In the genomic region with DNA sequence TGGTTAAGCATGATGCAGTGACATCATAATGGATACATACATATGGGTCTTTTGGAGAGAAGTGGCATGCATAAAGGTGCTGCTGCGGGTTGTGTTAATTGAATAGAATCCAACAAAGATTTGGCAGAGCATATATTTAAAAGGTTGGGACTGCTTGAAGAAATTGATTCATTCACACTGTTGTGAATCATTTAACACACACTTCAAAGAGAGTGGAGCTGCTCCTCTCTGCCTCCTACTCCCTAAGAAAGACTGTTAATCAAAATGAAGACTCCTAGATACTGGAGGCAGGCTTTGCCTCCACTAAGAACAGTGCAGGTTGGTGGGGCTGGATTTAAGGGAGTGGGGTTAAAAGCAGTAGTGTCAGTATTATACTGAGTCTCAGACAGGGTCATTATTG, we compare ENCODE assay signal across 22 mouse cellular contexts.
DNase-seq lines count a peak whose midpoint lies in the region; ATAC-seq and TF ChIP-seq lines count a peak whose summit lies in the region.
"Had no signal": no experiment of that assay in that cellular context is flagged by ENCODE, and none has a peak within 500 bp of the region (broad histone marks: within the 10 kb centered on the region; RNA-seq: fewer than 3 reads in every experiment).

No protein-coding gene starts in this region.

- H3K9me3 ChIP-seq in midbrain, embryonic 11.5 days (ENCODE audit: control insufficient read depth, low read length): no peaks in the 10 kb centered on the region
- H3K9me3 ChIP-seq in midbrain, embryonic 13.5 days: no peaks in the 10 kb centered on the region
- H3K9me3 ChIP-seq: embryonic facial prominence, embryonic 13.5 days; embryonic facial prominence, embryonic 15.5 days; forebrain, embryonic 10.5 days; forebrain, embryonic 12.5 days had no signal

- H3K36me3 ChIP-seq in midbrain, embryonic 11.5 days (ENCODE audit: control insufficient read depth, insufficient read depth, low read length): no peaks in the 10 kb centered on the region
- no peaks in the 10 kb centered on the region for H3K36me3 ChIP-seq in midbrain, embryonic 13.5 days
- H3K36me3 ChIP-seq: embryonic facial prominence, embryonic 13.5 days; embryonic facial prominence, embryonic 15.5 days; forebrain, embryonic 10.5 days; forebrain, embryonic 12.5 days had no signal

- peak; percentile 68 for DNase-seq in midbrain, embryonic 11.5 days (ENCODE audit: low spot score, missing footprints)
- peak; percentile 63 for DNase-seq in brain, adult 2 months (ENCODE audit: low read depth, low spot score)
- DNase-seq in brain, embryonic 14.5 days (ENCODE audit: low read depth): peak; percentile 32
- no peak for DNase-seq in left cerebral cortex, adult 2 months (ENCODE audit: extremely low spot score in 1 of 2, low spot score in 2 of 2)
- DNase-seq: adrenal gland, adult 2 months; adrenal gland, postnatal 10 days; adrenal gland, postnatal 25 days; cerebellum, adult 11 months; cerebellum, adult 18-20 months; cerebellum, adult 8-10 months; cerebellum, adult 9-11 months; cerebellum, postnatal 14 days; cerebellum, postnatal 36 days; embryo, embryonic 11 days had no signal

- ATAC-seq in midbrain, embryonic 11.5 days (ENCODE audit: low FRiP score): no peak
- ATAC-seq in midbrain, embryonic 13.5 days: no peak
- ATAC-seq: forebrain, embryonic 14.5 days; forebrain, embryonic 16.5 days had no signal

- no peak for TF ChIP-seq POLR2A in brain, embryonic 14.5 days (IDR thresholded peaks at IDR 0.05; ENCODE audit: borderline replicate concordance, extremely low read depth, insufficient read depth, insufficient read length, poor library complexity, severe bottlenecking)

- no peak for TF ChIP-seq CTCF in brain, embryonic 14.5 days (IDR thresholded peaks at IDR 0.05; ENCODE audit: borderline replicate concordance, extremely low read depth, insufficient read depth, insufficient read length)
- TF ChIP-seq CTCF in left cerebral cortex, adult 2 months (IDR thresholded peaks at IDR 0.05): no peak

- H3K9ac ChIP-seq in midbrain, embryonic 11.5 days (ENCODE audit: low read length): no peak overlapping the region
- H3K9ac ChIP-seq in midbrain, embryonic 13.5 days (replicated peaks): no peak overlapping the region
- H3K9ac ChIP-seq: embryonic facial prominence, embryonic 13.5 days; embryonic facial prominence, embryonic 15.5 days; forebrain, embryonic 12.5 days had no signal

- no peaks in the 10 kb centered on the region for H3K4me1 ChIP-seq in midbrain, embryonic 11.5 days (ENCODE audit: control insufficient read depth, insufficient read depth, low read length)
- H3K4me1 ChIP-seq in midbrain, embryonic 13.5 days (replicated peaks): 0 out of 2 replicates have a peak, but pooled peaks cover 6% of the 10 kb centered on the region
- H3K4me1 ChIP-seq: embryonic facial prominence, embryonic 13.5 days; embryonic facial prominence, embryonic 15.5 days had no signal

- no peak overlapping the region for H3K27ac ChIP-seq in midbrain, embryonic 11.5 days (ENCODE audit: low read depth, low read length)
- H3K27ac ChIP-seq in midbrain, embryonic 13.5 days: no peak overlapping the region
- H3K27ac ChIP-seq in left cerebral cortex, adult 2 months: no peak overlapping the region
- H3K27ac ChIP-seq: embryonic facial prominence, embryonic 13.5 days; embryonic facial prominence, embryonic 15.5 days; forebrain, embryonic 10.5 days; forebrain, embryonic 12.5 days had no signal

- H3K4me2 ChIP-seq in midbrain, embryonic 11.5 days: no peak overlapping the region
- H3K4me2 ChIP-seq in midbrain, embryonic 13.5 days (replicated peaks): no peak overlapping the region
- H3K4me2 ChIP-seq: embryonic facial prominence, embryonic 13.5 days; embryonic facial prominence, embryonic 15.5 days; forebrain, embryonic 12.5 days had no signal

- intact Hi-C loops in left cerebral cortex, adult 2 months (cut with DNase I): no loop called here

- no peaks in the 10 kb centered on the region for H3K27me3 ChIP-seq in midbrain, embryonic 11.5 days (ENCODE audit: control insufficient read depth, insufficient read depth, low read length)
- no peaks in the 10 kb centered on the region for H3K27me3 ChIP-seq in midbrain, embryonic 13.5 days
- H3K27me3 ChIP-seq: embryonic facial prominence, embryonic 13.5 days; embryonic facial prominence, embryonic 15.5 days; forebrain, embryonic 12.5 days had no signal

- WGBS in midbrain, embryonic 11.5 days: 88% methylated on average over 1 of the region's 1 CpGs
- WGBS in midbrain, embryonic 13.5 days: 88% methylated on average over 1 of the region's 1 CpGs

- no peak overlapping the region for H3K4me3 ChIP-seq in midbrain, embryonic 11.5 days (ENCODE audit: low read depth, low read length)
- no peak overlapping the region for H3K4me3 ChIP-seq in midbrain, embryonic 13.5 days (replicated peaks)
- H3K4me3 ChIP-seq in left cerebral cortex, adult 2 months: no peak overlapping the region
- H3K4me3 ChIP-seq: embryonic facial prominence, embryonic 13.5 days; embryonic facial prominence, embryonic 15.5 days; erythroblast, embryonic 14.5 days; forebrain, embryonic 10.5 days; forebrain, embryonic 12.5 days had no signal

Comparison
In these comparisons a context has a peak if more than half of its experiments do, and no peak if none do; other contexts are left out.
1. DNase-seq: peak in midbrain, embryonic 11.5 days (single experiment), brain, adult 2 months (single experiment) and brain, embryonic 14.5 days (single experiment); none in left cerebral cortex, adult 2 months (0 of 2).